Mouse (Mus musculus): Measurements from ENCODE around the gene Cdk15. TPM values are rescaled to one million over a fixed set of nuclear protein-coding genes. Genes with fewer than 3 reads are reported as not detected.

The Cdk15 gene
- total and polyA plus RNA-seq, 2 experiments, result not detected

- Histone ChIP-seq H3K4me3 (ENCODE audit: insufficient read depth, low read depth, low read length) (no peak overlapping the region), H3K79me2 (ENCODE audit: control insufficient read depth, insufficient read depth, low read length) (no peaks in the 10 kb centered on the region), H3K36me3 (ENCODE audit: control insufficient read depth, insufficient read depth, low read length) (no peaks in the 10 kb centered on the region), H3K9ac (ENCODE audit: low read depth, low read length) (no peak overlapping the region), H3K27me3 (ENCODE audit: control insufficient read depth, insufficient read depth, low read length) (no peaks in the 10 kb centered on the region), H3K27ac (replicated peaks; ENCODE audit: insufficient read depth, low read depth, low read length) (no peak overlapping the region), H3K4me1 (ENCODE audit: control insufficient read depth, insufficient read depth, low read length) (peaks cover 19% of the 10 kb centered on the region)
- peak; percentile 35 for DNase-seq (ENCODE audit: extremely low read depth, low read depth, low spot score)
- no peak for TF ChIP-seq POLR2A (IDR thresholded peaks at IDR 0.05; ENCODE audit: extremely low read depth, insufficient read depth, low read length)
- TF ChIP-seq CTCF (IDR thresholded peaks at IDR 0.05; ENCODE audit: low read depth, low read length), result no peak
- WGBS, result 67% methylated on average over 10 of the region's 10 CpGs
These were observed 124.2 kb downstream of the Cdk15 start for GRCm38 (mm10) chr1:59380926-59381325.

DNA sequence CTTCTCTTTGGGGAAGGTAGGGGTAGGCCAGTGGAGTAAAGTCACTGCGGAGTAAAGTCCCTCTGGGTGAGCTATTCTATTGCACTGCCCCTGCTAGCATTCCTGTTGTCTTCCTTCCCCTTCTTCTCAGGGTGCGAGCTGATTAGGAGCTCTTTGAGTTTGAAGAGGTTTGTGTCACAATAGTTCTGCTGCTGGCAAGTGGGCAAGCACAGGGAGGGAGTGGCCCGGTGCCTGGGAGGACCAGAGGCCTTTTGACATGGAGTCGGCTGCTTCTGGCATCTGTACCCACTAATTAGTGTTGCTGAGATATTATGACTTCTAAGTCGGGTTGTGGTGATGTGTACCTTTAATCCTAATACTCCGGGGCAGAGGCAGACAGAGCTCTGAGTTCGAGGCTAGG is 124.8 kb downstream of the Cdk15 start:
- H3K4me3 ChIP-seq (ENCODE audit: insufficient read depth, low read depth, low read length), result no peak overlapping the region
- H3K79me2 ChIP-seq (ENCODE audit: control insufficient read depth, insufficient read depth, low read length), result no peaks in the 10 kb centered on the region
- H3K36me3 ChIP-seq (ENCODE audit: control insufficient read depth, insufficient read depth, low read length), result no peaks in the 10 kb centered on the region
- H3K27ac ChIP-seq (replicated peaks; ENCODE audit: insufficient read depth, low read depth, low read length), result no peak overlapping the region
- 72% methylated on average over 7 of the region's 7 CpGs for WGBS
- TF ChIP-seq POLR2A (IDR thresholded peaks at IDR 0.05; ENCODE audit: extremely low read depth, insufficient read depth, low read length), result no peak
- TF ChIP-seq CTCF (IDR thresholded peaks at IDR 0.05; ENCODE audit: low read depth, low read length), result no peak
- no peak overlapping the region for H3K9ac ChIP-seq (ENCODE audit: low read depth, low read length)
- H3K4me1 ChIP-seq (ENCODE audit: control insufficient read depth, insufficient read depth, low read length), result peaks cover 19% of the 10 kb centered on the region
- peak; percentile 35 for DNase-seq (ENCODE audit: extremely low read depth, low read depth, low spot score)
- H3K27me3 ChIP-seq (ENCODE audit: control insufficient read depth, insufficient read depth, low read length), result no peaks in the 10 kb centered on the region

- TF ChIP-seq CTCF (IDR thresholded peaks at IDR 0.05; ENCODE audit: low read depth, low read length) (no peak), POLR2A (IDR thresholded peaks at IDR 0.05; ENCODE audit: extremely low read depth, insufficient read depth, low read length) (no peak)
- Histone ChIP-seq H3K4me3 (ENCODE audit: insufficient read depth, low read depth, low read length) (no peak overlapping the region), H3K9ac (ENCODE audit: low read depth, low read length) (no peak overlapping the region), H3K79me2 (ENCODE audit: control insufficient read depth, insufficient read depth, low read length) (no peaks in the 10 kb centered on the region), H3K27ac (replicated peaks; ENCODE audit: insufficient read depth, low read depth, low read length) (peak overlapping the region; percentile 68), H3K36me3 (ENCODE audit: control insufficient read depth, insufficient read depth, low read length) (no peaks in the 10 kb centered on the region), H3K27me3 (ENCODE audit: control insufficient read depth, insufficient read depth, low read length) (no peaks in the 10 kb centered on the region), H3K4me1 (ENCODE audit: control insufficient read depth, insufficient read depth, low read length) (peaks cover 19% of the 10 kb centered on the region)
- WGBS, result 39% methylated on average over 3 of the region's 3 CpGs
- peak; percentile 61 for DNase-seq (ENCODE audit: extremely low read depth, low read depth, low spot score)
These were observed 125.8 kb downstream of the Cdk15 start for GRCm38 (mm10) chr1:59382516-59382915.

GRCm38 (mm10) chr1:59383049-59383610 is 126.4 kb downstream of the Cdk15 start:
- H3K9ac ChIP-seq (ENCODE audit: low read depth, low read length), result no peak overlapping the region
- no peaks in the 10 kb centered on the region for H3K27me3 ChIP-seq (ENCODE audit: control insufficient read depth, insufficient read depth, low read length)
- peak overlapping the region; percentile 68 for H3K27ac ChIP-seq (replicated peaks; ENCODE audit: insufficient read depth, low read depth, low read length)
- DNase-seq (ENCODE audit: extremely low read depth, low read depth, low spot score), result peak; percentile 92
- H3K4me1 ChIP-seq (ENCODE audit: control insufficient read depth, insufficient read depth, low read length), result peaks cover 24% of the 10 kb centered on the region
- WGBS, result 21% methylated on average over 6 of the region's 6 CpGs
- H3K79me2 ChIP-seq (ENCODE audit: control insufficient read depth, insufficient read depth, low read length), result no peaks in the 10 kb centered on the region
- H3K4me3 ChIP-seq (ENCODE audit: insufficient read depth, low read depth, low read length), result no peak overlapping the region
- no peaks in the 10 kb centered on the region for H3K36me3 ChIP-seq (ENCODE audit: control insufficient read depth, insufficient read depth, low read length)
- TF ChIP-seq CTCF (IDR thresholded peaks at IDR 0.05; ENCODE audit: low read depth, low read length), result no peak

GRCm38 (mm10) chr1:59384400-59384799 is 127.7 kb downstream of the Cdk15 start:
- Histone ChIP-seq H3K79me2 (ENCODE audit: control insufficient read depth, insufficient read depth, low read length) (no peaks in the 10 kb centered on the region), H3K27ac (replicated peaks; ENCODE audit: insufficient read depth, low read depth, low read length) (no peak overlapping the region), H3K4me1 (ENCODE audit: control insufficient read depth, insufficient read depth, low read length) (peaks cover 24% of the 10 kb centered on the region), H3K9ac (ENCODE audit: low read depth, low read length) (no peak overlapping the region), H3K27me3 (ENCODE audit: control insufficient read depth, insufficient read depth, low read length) (no peaks in the 10 kb centered on the region), H3K4me3 (ENCODE audit: insufficient read depth, low read depth, low read length) (no peak overlapping the region), H3K36me3 (ENCODE audit: control insufficient read depth, insufficient read depth, low read length) (no peaks in the 10 kb centered on the region)
- WGBS, result 95% methylated on average over 3 of the region's 3 CpGs
- DNase-seq (ENCODE audit: extremely low read depth, low read depth, low spot score), result no peak
- TF ChIP-seq CTCF (IDR thresholded peaks at IDR 0.05; ENCODE audit: low read depth, low read length), result no peak
- no peak for TF ChIP-seq POLR2A (IDR thresholded peaks at IDR 0.05; ENCODE audit: extremely low read depth, insufficient read depth, low read length)

DNA sequence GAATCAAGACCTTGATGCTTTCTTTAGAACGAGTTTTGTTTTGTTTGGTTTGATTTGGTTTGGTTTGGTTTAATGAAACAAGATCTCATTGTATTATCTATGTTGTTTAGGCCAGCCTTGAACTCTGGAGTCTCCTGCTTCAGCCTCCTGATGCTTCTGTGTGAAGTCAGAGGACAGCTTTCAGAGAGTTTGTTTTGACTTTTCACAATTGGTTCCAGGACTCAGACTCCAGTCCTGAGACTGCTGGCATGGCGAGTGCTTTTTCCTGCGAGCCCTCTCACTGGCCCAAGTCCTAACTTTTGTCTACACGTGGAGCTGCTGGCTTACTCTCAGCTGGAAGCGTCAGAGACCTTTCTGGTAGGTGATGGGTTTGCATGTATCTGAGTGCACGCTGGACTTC is 128.9 kb downstream of the Cdk15 start:
- no peaks in the 10 kb centered on the region for H3K79me2 ChIP-seq (ENCODE audit: control insufficient read depth, insufficient read depth, low read length)
- no peak overlapping the region for H3K9ac ChIP-seq (ENCODE audit: low read depth, low read length)
- DNase-seq (ENCODE audit: extremely low read depth, low read depth, low spot score), result peak; percentile 93
- no peak overlapping the region for H3K4me3 ChIP-seq (ENCODE audit: insufficient read depth, low read depth, low read length)
- H3K27me3 ChIP-seq (ENCODE audit: control insufficient read depth, insufficient read depth, low read length), result no peaks in the 10 kb centered on the region
- H3K4me1 ChIP-seq (ENCODE audit: control insufficient read depth, insufficient read depth, low read length), result peaks cover 24% of the 10 kb centered on the region
- TF ChIP-seq POLR2A (IDR thresholded peaks at IDR 0.05; ENCODE audit: extremely low read depth, insufficient read depth, low read length), result no peak
- TF ChIP-seq CTCF (IDR thresholded peaks at IDR 0.05; ENCODE audit: low read depth, low read length), result no peak
- no peaks in the 10 kb centered on the region for H3K36me3 ChIP-seq (ENCODE audit: control insufficient read depth, insufficient read depth, low read length)
- no peak overlapping the region for H3K27ac ChIP-seq (replicated peaks; ENCODE audit: insufficient read depth, low read depth, low read length)
- WGBS, result 39% methylated on average over 6 of the region's 6 CpGs
